Mouse (Mus musculus) myocyte (in vitro differentiated cells): ENCODE results near the gene 1700012B09Rik. TPM values are rescaled to one million over a fixed set of nuclear protein-coding genes. Genes with fewer than 3 reads are reported as not detected.
A peak's percentile ranks its signal among the peaks of the same experiment; 100 is the strongest.

Experiments used
- H3K27me3 ChIP-seq: one replicate; pipeline ENCODE4 v1.6.1; 2011; ENCODE audit not compliant: control insufficient read depth, insufficient read depth, insufficient read length
- H3K36me3 ChIP-seq: one replicate; pipeline ENCODE4 v1.6.1; 2011; ENCODE audit not compliant: control insufficient read depth, insufficient read depth
- H3K4me2 ChIP-seq: one replicate; pipeline ENCODE4 v1.6.1; 2011; ENCODE audit warnings: low read depth, control low read depth
- H3K4me3 ChIP-seq: one replicate; pipeline ENCODE4 v1.5.1; 2011; ENCODE audit warnings: mild to moderate bottlenecking, control low read depth, moderate library complexity
- H3K79me2 ChIP-seq: one replicate; pipeline ENCODE4 v1.6.1; 2011; ENCODE audit not compliant: control insufficient read depth, insufficient read depth
- H3ac ChIP-seq: one replicate; pipeline ENCODE4 v1.6.1; 2011; ENCODE audit not compliant: control insufficient read depth, insufficient read length
- CEBPB ChIP-seq: IDR thresholded peaks from 2 replicates; pipeline ENCODE4 v1.6.1; 2011; ENCODE audit warnings: mild to moderate bottlenecking, moderate library complexity; ENCODE audit not compliant: poor library complexity, insufficient read depth, severe bottlenecking
- E2F4 ChIP-seq: IDR thresholded peaks from one replicate; pipeline ENCODE4 v1.6.1; 2011; ENCODE audit warnings: mild to moderate bottlenecking, control low read depth, moderate library complexity; ENCODE audit not compliant: insufficient read depth
- MAX ChIP-seq: IDR thresholded peaks from one replicate; pipeline ENCODE4 v1.6.1; 2011; ENCODE audit warnings: low read depth, mild to moderate bottlenecking, control low read depth
- MYOD1 ChIP-seq, 3 experiments: IDR thresholded peaks; one replicate each; pipeline ENCODE4 v1.6.1; 2011; ENCODE audit warnings: control low read depth in 2 of 3, low read depth in 2 of 3, mild to moderate bottlenecking in 2 of 3, moderate library complexity in 1 of 3; ENCODE audit not compliant: insufficient read length in 2 of 3, control insufficient read depth in 1 of 3
- MYOG ChIP-seq, 3 experiments: IDR thresholded peaks; one replicate each; pipeline ENCODE4 v1.6.1; 2011; ENCODE audit warnings: control low read depth in 2 of 3, low read depth in 2 of 3, mild to moderate bottlenecking in 2 of 3; ENCODE audit not compliant: insufficient read length in 2 of 3, control insufficient read depth in 1 of 3, insufficient read depth in 1 of 3
- POLR2A ChIP-seq: IDR thresholded peaks from one replicate; pipeline ENCODE4 v1.6.1; 2011; ENCODE audit warnings: low read depth, mild to moderate bottlenecking, control low read depth, moderate library complexity; ENCODE audit not compliant: insufficient read length
- POLR2AphosphoS2 ChIP-seq: IDR thresholded peaks from one replicate; pipeline ENCODE4 v1.6.1; 2011; ENCODE audit warnings: low read depth, control low read depth; ENCODE audit not compliant: insufficient read length
- REST ChIP-seq: IDR thresholded peaks from one replicate; pipeline ENCODE4 v1.6.1; 2011; ENCODE audit warnings: mild to moderate bottlenecking, control low read depth, moderate library complexity; ENCODE audit not compliant: insufficient read depth, insufficient read length
- SRF ChIP-seq: IDR thresholded peaks from one replicate; pipeline ENCODE4 v1.6.1; 2011; ENCODE audit warnings: low read depth; ENCODE audit not compliant: control insufficient read depth, insufficient read length
- TCF12 ChIP-seq: IDR thresholded peaks from one replicate; pipeline ENCODE4 v1.6.1; 2011; ENCODE audit warnings: mild to moderate bottlenecking, control low read depth; ENCODE audit not compliant: poor library complexity, insufficient read depth, severe bottlenecking
- TCF3 ChIP-seq: IDR thresholded peaks from one replicate; pipeline ENCODE4 v1.6.1; 2011; ENCODE audit warnings: low read depth, control low read depth; ENCODE audit not compliant: insufficient read length
- USF1 ChIP-seq: IDR thresholded peaks from one replicate; pipeline ENCODE4 v1.6.1; 2011; ENCODE audit warnings: low read depth, mild to moderate bottlenecking, control low read depth, moderate library complexity
- polyA plus RNA-seq: library from polyadenylated mRNA; unstranded; fragments of >200 nt; fragmentation: generic; extraction: Trizol; gene quantifications from one replicate; pipeline ENCODE4 v1.2.1, GENCODE M21; 2012; ENCODE audit warnings: missing spikeins

The 1700012B09Rik gene
- polyA plus RNA-seq, 1 experiment, result 0.61 TPM

GRCm38 (mm10) chr9:14769811-14770210, 1.0 kb downstream of the 1700012B09Rik start:
- H3K4me3 ChIP-seq, result no peak overlapping the region
- no peaks in the 10 kb centered on the region for H3K27me3 ChIP-seq
- TF ChIP-seq CEBPB (no peak), USF1 (no peak), MYOG (IDR thresholded peaks at IDR 0.05; ENCODE audit: control insufficient read depth in 1 of 3, insufficient read depth in 1 of 3, insufficient read length in 2 of 3, low read depth in 2 of 3) (no peak), POLR2AphosphoS2 (no peak), POLR2A (no peak), TCF12 (no peak), MYOD1 (IDR thresholded peaks at IDR 0.05; ENCODE audit: control insufficient read depth in 1 of 3, insufficient read length in 2 of 3, low read depth in 2 of 3) (no peak), E2F4 (no peak), REST (no peak), SRF (no peak), TCF3 (no peak), MAX (no peak)
- H3K79me2 ChIP-seq, result no peaks in the 10 kb centered on the region
- no peak overlapping the region for H3ac ChIP-seq
- H3K4me2 ChIP-seq, result no peak overlapping the region
- H3K36me3 ChIP-seq, result no peaks in the 10 kb centered on the region

GRCm38 (mm10) chr9:14764765-14765164, 6.1 kb downstream of the 1700012B09Rik start:
- TF ChIP-seq POLR2A, result no peak
- TF ChIP-seq MAX, result no peak
- TF ChIP-seq MYOD1 (IDR thresholded peaks at IDR 0.05; ENCODE audit: control insufficient read depth in 1 of 3, insufficient read length in 2 of 3, low read depth in 2 of 3), result no peak
- TF ChIP-seq USF1, result no peak
- no peak for TF ChIP-seq CEBPB
- no peak for TF ChIP-seq MYOG (IDR thresholded peaks at IDR 0.05; ENCODE audit: control insufficient read depth in 1 of 3, insufficient read depth in 1 of 3, insufficient read length in 2 of 3, low read depth in 2 of 3)
- TF ChIP-seq SRF, result no peak
- no peak for TF ChIP-seq TCF3
- no peak for TF ChIP-seq TCF12
- Histone ChIP-seq H3K79me2 (no peaks in the 10 kb centered on the region), H3K27me3 (no peaks in the 10 kb centered on the region), H3K36me3 (no peaks in the 10 kb centered on the region), H3K4me3 (no peak overlapping the region), H3ac (no peak overlapping the region), H3K4me2 (no peak overlapping the region)

DNA sequence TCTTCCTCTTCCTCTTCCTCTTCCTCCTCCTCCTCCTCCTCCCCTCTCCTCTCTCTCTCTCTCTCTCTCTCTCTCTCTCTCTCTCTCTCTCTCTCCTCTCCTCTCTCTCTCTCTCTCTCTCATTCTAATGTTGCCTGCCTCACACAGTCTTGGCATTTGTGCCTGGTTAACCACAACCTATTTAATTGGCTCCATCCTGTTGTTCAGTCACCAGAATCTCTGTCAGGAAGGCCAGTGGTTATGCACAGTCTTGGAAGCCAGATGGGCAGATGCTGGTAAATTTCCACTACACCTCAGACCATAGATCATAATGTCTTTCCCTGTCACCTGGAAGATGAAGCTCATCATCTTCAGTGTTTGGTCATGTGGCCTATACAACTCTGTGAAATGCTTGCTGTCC, 11.6 kb downstream of the 1700012B09Rik start:
- H3K79me2 ChIP-seq, result no peaks in the 10 kb centered on the region
- no peaks in the 10 kb centered on the region for H3K36me3 ChIP-seq
- H3K27me3 ChIP-seq, result no peaks in the 10 kb centered on the region
- H3K4me3 ChIP-seq, result no peak overlapping the region
- no peak overlapping the region for H3ac ChIP-seq
- peak overlapping the region; percentile 46 for H3K4me2 ChIP-seq
- no peak for TF ChIP-seq MAX
- no peak for TF ChIP-seq MYOD1 (IDR thresholded peaks at IDR 0.05; ENCODE audit: control insufficient read depth in 1 of 3, insufficient read length in 2 of 3, low read depth in 2 of 3)

GRCm38 (mm10) chr9:14758590-14758989, 12.2 kb downstream of the 1700012B09Rik start:
- H3K79me2 ChIP-seq, result no peaks in the 10 kb centered on the region

DNA sequence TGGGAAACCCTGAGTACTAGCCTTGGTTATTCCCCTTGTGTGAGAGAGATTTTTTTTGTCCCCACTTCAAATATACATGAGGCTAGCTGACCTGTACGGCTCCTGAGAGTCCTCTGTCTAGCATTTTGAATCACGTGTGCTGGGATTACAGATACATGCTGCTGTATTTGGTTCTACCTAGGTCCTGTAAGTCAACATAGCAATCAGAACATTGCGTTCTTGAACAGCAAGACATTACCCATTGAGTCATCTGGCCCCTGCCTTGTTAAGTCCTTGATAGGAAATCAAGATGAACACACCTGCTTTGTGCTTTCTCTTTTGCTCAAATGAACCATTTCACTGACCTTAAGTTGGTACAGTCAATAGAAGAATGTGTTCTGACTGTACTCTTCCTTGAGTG, 16.4 kb downstream of the 1700012B09Rik start:
- no peaks in the 10 kb centered on the region for H3K27me3 ChIP-seq
- no peak overlapping the region for H3K4me2 ChIP-seq
- no peaks in the 10 kb centered on the region for H3K36me3 ChIP-seq
- no peaks in the 10 kb centered on the region for H3K79me2 ChIP-seq
- H3ac ChIP-seq, result no peak overlapping the region
- H3K4me3 ChIP-seq, result no peak overlapping the region
- TF ChIP-seq MYOD1 (IDR thresholded peaks at IDR 0.05; ENCODE audit: control insufficient read depth in 1 of 3, insufficient read length in 2 of 3, low read depth in 2 of 3) (no peak), REST (no peak), TCF3 (no peak), SRF (no peak), POLR2A (no peak), USF1 (no peak), MYOG (IDR thresholded peaks at IDR 0.05; ENCODE audit: control insufficient read depth in 1 of 3, insufficient read depth in 1 of 3, insufficient read length in 2 of 3, low read depth in 2 of 3) (no peak), TCF12 (no peak), CEBPB (no peak)

More at GRCm38 (mm10) chr9:14758590-14758989, 12.2 kb downstream of the 1700012B09Rik start:
- H3K4me3 ChIP-seq, result no peak overlapping the region
- peak overlapping the region; percentile 46 for H3K4me2 ChIP-seq
- H3ac ChIP-seq, result no peak overlapping the region
- TF ChIP-seq POLR2A (no peak), MYOG (IDR thresholded peaks at IDR 0.05; ENCODE audit: control insufficient read depth in 1 of 3, insufficient read depth in 1 of 3, insufficient read length in 2 of 3, low read depth in 2 of 3) (no peak), E2F4 (no peak), USF1 (no peak), TCF12 (no peak), SRF (no peak), TCF3 (no peak), MAX (no peak), MYOD1 (IDR thresholded peaks at IDR 0.05; ENCODE audit: control insufficient read depth in 1 of 3, insufficient read length in 2 of 3, low read depth in 2 of 3) (no peak), REST (no peak), CEBPB (no peak), POLR2AphosphoS2 (no peak)
- no peaks in the 10 kb centered on the region for H3K36me3 ChIP-seq
- no peaks in the 10 kb centered on the region for H3K27me3 ChIP-seq
